Mouse (Mus musculus): ENCODE measurements around the gene Dcbld2. TPM values are rescaled to one million over a fixed set of nuclear protein-coding genes. Genes with fewer than 3 reads are reported as not detected.

Dcbld2 gene
- polyA plus RNA-seq, 1 experiment, result 0.78 TPM

GRCm38 (mm10) chr16:58460386-58460785 is 52.1 kb downstream of the Dcbld2 start:
- H3K4me3 ChIP-seq (replicated peaks), result no peak overlapping the region
- no peaks in the 10 kb centered on the region for H3K27me3 ChIP-seq (replicated peaks)
- no peak for TF ChIP-seq FLI1 (IDR thresholded peaks at IDR 0.05; ENCODE audit: low read length)
- no peak for TF ChIP-seq GATA1 (IDR thresholded peaks at IDR 0.05; ENCODE audit: borderline replicate concordance, low read length)
- no peaks in the 10 kb centered on the region for H3K9me3 ChIP-seq
- peaks cover 53% of the 10 kb centered on the region for H3K36me3 ChIP-seq (replicated peaks; ENCODE audit: low read length)
- H3K4me1 ChIP-seq, result peaks cover 64% of the 10 kb centered on the region

GRCm38 (mm10) chr16:58461856-58462518 is 53.7 kb downstream of the Dcbld2 start:
- Histone ChIP-seq H3K9me3 (no peaks in the 10 kb centered on the region), H3K4me1 (peaks cover 59% of the 10 kb centered on the region), H3K36me3 (replicated peaks; ENCODE audit: low read length) (peaks cover 69% of the 10 kb centered on the region), H3K4me3 (replicated peaks) (no peak overlapping the region), H3K27me3 (replicated peaks) (no peaks in the 10 kb centered on the region)
- TF ChIP-seq FLI1 (IDR thresholded peaks at IDR 0.05; ENCODE audit: low read length), result no peak
- TF ChIP-seq GATA1 (IDR thresholded peaks at IDR 0.05; ENCODE audit: borderline replicate concordance, low read length), result no peak

- Histone ChIP-seq H3K4me1 (peaks cover 57% of the 10 kb centered on the region), H3K9me3 (no peaks in the 10 kb centered on the region), H3K27me3 (replicated peaks) (no peaks in the 10 kb centered on the region), H3K4me3 (replicated peaks) (no peak overlapping the region), H3K36me3 (replicated peaks; ENCODE audit: low read length) (peaks cover 74% of the 10 kb centered on the region)
- TF ChIP-seq FLI1 (IDR thresholded peaks at IDR 0.05; ENCODE audit: low read length), result no peak
- no peak for TF ChIP-seq GATA1 (IDR thresholded peaks at IDR 0.05; ENCODE audit: borderline replicate concordance, low read length)
These were observed 54.3 kb downstream of the Dcbld2 start for GRCm38 (mm10) chr16:58462519-58462918.

- TF ChIP-seq FLI1 (IDR thresholded peaks at IDR 0.05; ENCODE audit: low read length) (no peak), GATA1 (IDR thresholded peaks at IDR 0.05; ENCODE audit: borderline replicate concordance, low read length) (no peak)
- Histone ChIP-seq H3K4me3 (replicated peaks) (no peak overlapping the region), H3K27me3 (replicated peaks) (no peaks in the 10 kb centered on the region), H3K36me3 (replicated peaks; ENCODE audit: low read length) (peaks cover 83% of the 10 kb centered on the region), H3K9me3 (no peaks in the 10 kb centered on the region), H3K4me1 (peaks cover 55% of the 10 kb centered on the region)
These were observed 55.8 kb downstream of the Dcbld2 start for GRCm38 (mm10) chr16:58464051-58464450.

GRCm38 (mm10) chr16:58465412-58465811 is 57.2 kb downstream of the Dcbld2 start:
- Histone ChIP-seq H3K4me1 (peaks cover 56% of the 10 kb centered on the region), H3K9me3 (no peaks in the 10 kb centered on the region), H3K4me3 (replicated peaks) (no peak overlapping the region), H3K36me3 (replicated peaks; ENCODE audit: low read length) (peaks cover 91% of the 10 kb centered on the region), H3K27me3 (replicated peaks) (no peaks in the 10 kb centered on the region)
- TF ChIP-seq FLI1 (IDR thresholded peaks at IDR 0.05; ENCODE audit: low read length), result no peak

- H3K4me1 ChIP-seq, result peaks cover 42% of the 10 kb centered on the region
- H3K4me3 ChIP-seq (replicated peaks), result no peak overlapping the region
- H3K27me3 ChIP-seq (replicated peaks), result no peaks in the 10 kb centered on the region
- no peaks in the 10 kb centered on the region for H3K9me3 ChIP-seq
- TF ChIP-seq GATA1 (IDR thresholded peaks at IDR 0.05; ENCODE audit: borderline replicate concordance, low read length) (no peak), FLI1 (IDR thresholded peaks at IDR 0.05; ENCODE audit: low read length) (no peak)
- peaks cover 100% of the 10 kb centered on the region for H3K36me3 ChIP-seq (replicated peaks; ENCODE audit: low read length)
These were observed 61.8 kb downstream of the Dcbld2 start for GRCm38 (mm10) chr16:58470061-58470460.

- Histone ChIP-seq H3K36me3 (replicated peaks; ENCODE audit: low read length) (peaks cover 100% of the 10 kb centered on the region), H3K9me3 (no peaks in the 10 kb centered on the region), H3K27me3 (replicated peaks) (no peaks in the 10 kb centered on the region), H3K4me3 (replicated peaks) (no peak overlapping the region), H3K4me1 (peaks cover 43% of the 10 kb centered on the region)
- no peak for TF ChIP-seq GATA1 (IDR thresholded peaks at IDR 0.05; ENCODE audit: borderline replicate concordance, low read length)
- no peak for TF ChIP-seq FLI1 (IDR thresholded peaks at IDR 0.05; ENCODE audit: low read length)
These were observed 62.6 kb downstream of the Dcbld2 start for GRCm38 (mm10) chr16:58470841-58471240.

- Histone ChIP-seq H3K4me3 (replicated peaks) (no peak overlapping the region), H3K4me1 (peaks cover 44% of the 10 kb centered on the region), H3K27me3 (replicated peaks) (no peaks in the 10 kb centered on the region), H3K9me3 (peaks cover 11% of the 10 kb centered on the region), H3K36me3 (replicated peaks; ENCODE audit: low read length) (peaks cover 100% of the 10 kb centered on the region)
- TF ChIP-seq FLI1 (IDR thresholded peaks at IDR 0.05; ENCODE audit: low read length) (no peak), GATA1 (IDR thresholded peaks at IDR 0.05; ENCODE audit: borderline replicate concordance, low read length) (no peak)
These were observed 66.6 kb downstream of the Dcbld2 start for GRCm38 (mm10) chr16:58474875-58475274.

- peaks cover 96% of the 10 kb centered on the region for H3K36me3 ChIP-seq (replicated peaks; ENCODE audit: low read length)
- no peaks in the 10 kb centered on the region for H3K27me3 ChIP-seq (replicated peaks)
- H3K4me3 ChIP-seq (replicated peaks), result no peak overlapping the region
- no peak for TF ChIP-seq FLI1 (IDR thresholded peaks at IDR 0.05; ENCODE audit: low read length)
- TF ChIP-seq GATA1 (IDR thresholded peaks at IDR 0.05; ENCODE audit: borderline replicate concordance, low read length), result no peak
- H3K9me3 ChIP-seq, result peaks cover 11% of the 10 kb centered on the region
- peaks cover 49% of the 10 kb centered on the region for H3K4me1 ChIP-seq
These were observed 67.4 kb downstream of the Dcbld2 start for GRCm38 (mm10) chr16:58475544-58476154.

GRCm38 (mm10) chr16:58476363-58476762 is 68.1 kb downstream of the Dcbld2 start:
- H3K4me1 ChIP-seq, result peaks cover 52% of the 10 kb centered on the region
- H3K36me3 ChIP-seq (replicated peaks; ENCODE audit: low read length), result peaks cover 96% of the 10 kb centered on the region

More at GRCm38 (mm10) chr16:58476363-58476762, 68.1 kb downstream of the Dcbld2 start:
- Histone ChIP-seq H3K27me3 (replicated peaks) (no peaks in the 10 kb centered on the region), H3K4me3 (replicated peaks) (peak overlapping the region; percentile 5), H3K9me3 (peaks cover 11% of the 10 kb centered on the region)
- TF ChIP-seq FLI1 (IDR thresholded peaks at IDR 0.05; ENCODE audit: low read length) (no peak), GATA1 (IDR thresholded peaks at IDR 0.05; ENCODE audit: borderline replicate concordance, low read length) (no peak)

Measured in megakaryocyte, embryonic 14.5 days (primary cell).